Mouse (Mus musculus) forebrain, embryonic 16.5 days (tissue): Measurements from ENCODE around the gene Hsf2. TPM values are rescaled to one million over a fixed set of nuclear protein-coding genes. Genes with fewer than 3 reads are reported as not detected.

ENCODE experiments used
- polyA plus RNA-seq: library from polyadenylated mRNA; unstranded; fragments of >200 nt; fragmentation: Nextera tagmentation; extraction: Ambion mirVana; gene quantifications from 2 replicates; pipeline ENCODE4 v1.2.1, GENCODE M21; 2015

Hsf2 gene
- polyA plus RNA-seq, 1 experiment from 2014 or later: 67.1 TPM

Other genes starting within 250 kb of the Hsf2 start
- 421 and 448 TPM in 2 replicates for gene Serinc1, start 46.1 kb downstream of the Hsf2 start, polyA plus RNA-seq
- gene Pkib, start 145.6 kb downstream of the Hsf2 start, polyA plus RNA-seq: 2.2 and 2.7 TPM in 2 replicates